Mouse (Mus musculus): ENCODE results near the gene Grk2. TPM values are rescaled to one million over a fixed set of nuclear protein-coding genes. Genes with fewer than 3 reads are reported as not detected.

The Grk2 gene
- polyA plus RNA-seq, 1 experiment, result 220 TPM

- Histone ChIP-seq H3K4me3 (ENCODE audit: insufficient read depth, low read length) (peak within 1 kb of the TSS; percentile 53), H3K4me1 (ENCODE audit: control insufficient read depth, insufficient read depth, low read length) (0 out of 2 replicates have a peak, but pooled peaks cover 3% of the 10 kb centered on the region), H3K27ac (ENCODE audit: insufficient read depth, low read length) (peak within 1 kb of the TSS; percentile 51; the same call in 1 of the 2 replicates)
- peak; percentile 52 for TF ChIP-seq CTCF (IDR thresholded peaks at IDR 0.05; ENCODE audit: extremely low read depth, insufficient read depth, low read length)
- TF ChIP-seq POLR2A (IDR thresholded peaks at IDR 0.05; ENCODE audit: extremely low read depth, insufficient read depth, low read length), result peak; percentile 37; the same call in 1 of the 2 replicates
Observed at GRCm38 (mm10) chr19:4282898-4283553, 23.0 kb downstream of the Grk2 start, which contains the start of gene Ankrd13d. Ankrd13d (minus strand) TSS chr19:4283137.

- TF ChIP-seq CTCF (IDR thresholded peaks at IDR 0.05; ENCODE audit: extremely low read depth, insufficient read depth, low read length) (no peak), POLR2A (IDR thresholded peaks at IDR 0.05; ENCODE audit: extremely low read depth, insufficient read depth, low read length) (no peak)
- Histone ChIP-seq H3K4me1 (ENCODE audit: control insufficient read depth, insufficient read depth, low read length) (peaks cover 3% of the 10 kb centered on the region; the same call in 1 of the 2 replicates), H3K4me3 (ENCODE audit: insufficient read depth, low read length) (no peak overlapping the region), H3K27ac (ENCODE audit: insufficient read depth, low read length) (no peak overlapping the region)
Observed at GRCm38 (mm10) chr19:4280425-4280824, 25.6 kb downstream of the Grk2 start.

- no peak overlapping the region for H3K27ac ChIP-seq (ENCODE audit: insufficient read depth, low read length)
- no peak for TF ChIP-seq POLR2A (IDR thresholded peaks at IDR 0.05; ENCODE audit: extremely low read depth, insufficient read depth, low read length)
- TF ChIP-seq CTCF (IDR thresholded peaks at IDR 0.05; ENCODE audit: extremely low read depth, insufficient read depth, low read length), result peak; percentile 21; the same call in 1 of the 2 replicates
- no peak overlapping the region for H3K4me3 ChIP-seq (ENCODE audit: insufficient read depth, low read length)
- peaks cover 3% of the 10 kb centered on the region; the same call in 1 of the 2 replicates for H3K4me1 ChIP-seq (ENCODE audit: control insufficient read depth, insufficient read depth, low read length)
Observed at GRCm38 (mm10) chr19:4279487-4279886, 26.5 kb downstream of the Grk2 start.

- TF ChIP-seq CTCF (IDR thresholded peaks at IDR 0.05; ENCODE audit: extremely low read depth, insufficient read depth, low read length) (no peak), POLR2A (IDR thresholded peaks at IDR 0.05; ENCODE audit: extremely low read depth, insufficient read depth, low read length) (no peak)
- Histone ChIP-seq H3K27ac (ENCODE audit: insufficient read depth, low read length) (no peak overlapping the region), H3K4me1 (ENCODE audit: control insufficient read depth, insufficient read depth, low read length) (no peaks in the 10 kb centered on the region), H3K4me3 (ENCODE audit: insufficient read depth, low read length) (no peak overlapping the region)
Observed at GRCm38 (mm10) chr19:4270972-4271371, 35.0 kb downstream of the Grk2 start.

- TF ChIP-seq CTCF (IDR thresholded peaks at IDR 0.05; ENCODE audit: extremely low read depth, insufficient read depth, low read length) (no peak), POLR2A (IDR thresholded peaks at IDR 0.05; ENCODE audit: extremely low read depth, insufficient read depth, low read length) (no peak)
- Histone ChIP-seq H3K27ac (ENCODE audit: insufficient read depth, low read length) (no peak overlapping the region), H3K4me3 (ENCODE audit: insufficient read depth, low read length) (no peak overlapping the region), H3K4me1 (ENCODE audit: control insufficient read depth, insufficient read depth, low read length) (no peaks in the 10 kb centered on the region)
Observed at GRCm38 (mm10) chr19:4270187-4270586, 35.8 kb downstream of the Grk2 start.

GRCm38 (mm10) chr19:4268566-4269361 is 37.3 kb downstream of the Grk2 start, which contains the start of gene Ssh3:
Ssh3 (minus strand) TSS chr19:4269180.
- Histone ChIP-seq H3K27ac (ENCODE audit: insufficient read depth, low read length) (peak within 1 kb of the TSS; percentile 38; the same call in 1 of the 2 replicates), H3K4me3 (ENCODE audit: insufficient read depth, low read length) (peak within 1 kb of the TSS; percentile 78), H3K4me1 (ENCODE audit: control insufficient read depth, insufficient read depth, low read length) (no peaks in the 10 kb centered on the region)
- no peak for TF ChIP-seq CTCF (IDR thresholded peaks at IDR 0.05; ENCODE audit: extremely low read depth, insufficient read depth, low read length)
- TF ChIP-seq POLR2A (IDR thresholded peaks at IDR 0.05; ENCODE audit: extremely low read depth, insufficient read depth, low read length), result peak; percentile 38; the same call in 1 of the 2 replicates

GRCm38 (mm10) chr19:4265956-4266355 is 40.1 kb downstream of the Grk2 start:
- no peaks in the 10 kb centered on the region for H3K4me1 ChIP-seq (ENCODE audit: control insufficient read depth, insufficient read depth, low read length)
- H3K27ac ChIP-seq (ENCODE audit: insufficient read depth, low read length), result no peak overlapping the region
- no peak for TF ChIP-seq POLR2A (IDR thresholded peaks at IDR 0.05; ENCODE audit: extremely low read depth, insufficient read depth, low read length)
- TF ChIP-seq CTCF (IDR thresholded peaks at IDR 0.05; ENCODE audit: extremely low read depth, insufficient read depth, low read length), result no peak
- H3K4me3 ChIP-seq (ENCODE audit: insufficient read depth, low read length), result no peak overlapping the region

- TF ChIP-seq CTCF (IDR thresholded peaks at IDR 0.05; ENCODE audit: extremely low read depth, insufficient read depth, low read length) (no peak), POLR2A (IDR thresholded peaks at IDR 0.05; ENCODE audit: extremely low read depth, insufficient read depth, low read length) (no peak)
- Histone ChIP-seq H3K27ac (ENCODE audit: insufficient read depth, low read length) (no peak overlapping the region), H3K4me1 (ENCODE audit: control insufficient read depth, insufficient read depth, low read length) (no peaks in the 10 kb centered on the region), H3K4me3 (ENCODE audit: insufficient read depth, low read length) (no peak overlapping the region)
Observed at GRCm38 (mm10) chr19:4264171-4264780, 41.7 kb downstream of the Grk2 start.

GRCm38 (mm10) chr19:4263702-4264101 is 42.3 kb downstream of the Grk2 start:
- TF ChIP-seq CTCF (IDR thresholded peaks at IDR 0.05; ENCODE audit: extremely low read depth, insufficient read depth, low read length) (no peak), POLR2A (IDR thresholded peaks at IDR 0.05; ENCODE audit: extremely low read depth, insufficient read depth, low read length) (no peak)
- Histone ChIP-seq H3K4me3 (ENCODE audit: insufficient read depth, low read length) (no peak overlapping the region), H3K27ac (ENCODE audit: insufficient read depth, low read length) (no peak overlapping the region), H3K4me1 (ENCODE audit: control insufficient read depth, insufficient read depth, low read length) (no peaks in the 10 kb centered on the region)
